Mouse (Mus musculus) limb, embryonic 10.5 days (tissue): ENCODE measurements around the gene Cstf2. TPM values are rescaled to one million over a fixed set of nuclear protein-coding genes. Genes with fewer than 3 reads are reported as not detected.
A peak's percentile ranks its signal among the peaks of the same experiment; 100 is the strongest.

Source experiments
- DNase-seq: peaks from one replicate; pipeline ENCODE4 v3.0.0-alpha.2; 2017; ENCODE audit warnings: low spot score
- H3K27ac ChIP-seq: fragments of 300-500 bp; sonication (generic); 2 replicates; pipeline ENCODE4 v1.5.1; 2016; ENCODE audit warnings: mild to moderate bottlenecking
- H3K27me3 ChIP-seq: fragments of 300-500 bp; sonication (generic); 2 replicates; pipeline ENCODE4 v1.6.1; 2016; ENCODE audit warnings: low read depth, mild to moderate bottlenecking; ENCODE audit not compliant: poor library complexity, severe bottlenecking
- H3K36me3 ChIP-seq: fragments of 300-500 bp; sonication (generic); 2 replicates; pipeline ENCODE4 v1.6.1; 2016; ENCODE audit warnings: mild to moderate bottlenecking, moderate library complexity
- H3K4me1 ChIP-seq: fragments of 300-500 bp; sonication (generic); 2 replicates; pipeline ENCODE4 v1.6.1; 2016
- H3K4me3 ChIP-seq: fragments of 300-500 bp; sonication (generic); 2 replicates; pipeline ENCODE4 v1.5.1; 2016; ENCODE audit warnings: mild to moderate bottlenecking, moderate library complexity
- H3K9me3 ChIP-seq: fragments of 300-500 bp; sonication (generic); replicated peaks from 2 replicates; pipeline ENCODE4 v1.6.1; 2016; ENCODE audit warnings: mild to moderate bottlenecking
- WGBS: fragments of 180-500 bp; shearing (Covaris S2); methylation state at CpG from one replicate; pipeline ENCODE4 v1.1.7; 2016; 5-methylcytosine and 5-hydroxymethylcytosine counted together
- microRNA-seq: library from miRNA; unstranded; fragments of <30 nt; microRNA quantifications from one replicate; pipeline ENCODE4, GENCODE M21; 2017
- polyA plus RNA-seq: library from polyadenylated mRNA; unstranded; fragments of >200 nt; fragmentation: Nextera tagmentation; extraction: Ambion mirVana; gene quantifications from 2 replicates; pipeline ENCODE4 v1.2.1, GENCODE M21; 2016

Cstf2 gene
- polyA plus RNA-seq, 1 experiment from 2014 or later, result 69.1 TPM

- Histone ChIP-seq H3K9me3 (no peaks in the 10 kb centered on the region), H3K36me3 (no peaks in the 10 kb centered on the region), H3K4me1 (no peaks in the 10 kb centered on the region), H3K27ac (no peak overlapping the region), H3K27me3 (peaks cover 86% of the 10 kb centered on the region), H3K4me3 (no peak overlapping the region)
- WGBS, result 50% methylated on average over 3 of the region's 3 CpGs
- peak; percentile 28 for DNase-seq
Observed at GRCm38 (mm10) chrX:134133821-134134220, 74.8 kb downstream of the Cstf2 start.

Small RNA genes within 50 kb of the gene (microRNA-seq; reads per million reads assigned to microRNA genes)
- gene Mir3112, result not detected

Other genes with a start within 250 kb of the Cstf2 start
- not detected in 2 replicates for gene Tnmd, start 208.2 kb upstream of the Cstf2 start, polyA plus RNA-seq
- gene Tspan6, start 160.8 kb upstream of the Cstf2 start, polyA plus RNA-seq, result 189 and 208 TPM in 2 replicates
- gene Srpx2, start 150.8 kb upstream of the Cstf2 start, polyA plus RNA-seq, result 0.15 and 0.21 TPM in 2 replicates
- 0.79 and 1.7 TPM in 2 replicates for gene Sytl4, start 77.4 kb upstream of the Cstf2 start, polyA plus RNA-seq
- gene Xkrx, start 102.9 kb downstream of the Cstf2 start, polyA plus RNA-seq, result 0.13 TPM in 1 of 2 replicates, not detected in the other
- not detected in 2 replicates for gene Arl13a, start 128.3 kb downstream of the Cstf2 start, polyA plus RNA-seq
- 0.06 TPM in 1 of 2 replicates, not detected in the other for gene Nox1, start 162.8 kb downstream of the Cstf2 start, polyA plus RNA-seq
- 7.5 and 9.8 TPM in 2 replicates for gene Trmt2b, start 217.8 kb downstream of the Cstf2 start, polyA plus RNA-seq
- gene Tmem35a, start 236.0 kb downstream of the Cstf2 start, polyA plus RNA-seq, result 1.8 and 3.3 TPM in 2 replicates
- 32.4 and 35.5 TPM in 2 replicates for gene Cenpi, start 248.9 kb downstream of the Cstf2 start, polyA plus RNA-seq